Mouse (Mus musculus) mature B cell (primary cell): ENCODE results near the gene Ift43.

Experiments used
- in situ Hi-C: fragments of 300-500 bp; cut with MboI; formaldehyde crosslinking; loops from 2 replicates; pipeline ENCODE4 v1.14.3; 2019

The Ift43 gene

GRCm38 (mm10) chr12:86082481-86083012 is at the start of gene Ift43:
Gene Ift43 (plus strand): TSS chr12:86082541.
- in situ Hi-C loops = no loop called here

GRCm38 (mm10) chr12:86035586-86035985 is 46.8 kb upstream of the Ift43 start:
- in situ Hi-C loops = no loop called here

GRCm38 (mm10) chr12:86036368-86037166 is 45.8 kb upstream of the Ift43 start:
- in situ Hi-C loops = no loop called here

- in situ Hi-C loops = no loop called here
Measured at GRCm38 (mm10) chr12:86037235-86037921, 45.0 kb upstream of the Ift43 start.

- in situ Hi-C loops = no loop called here
Measured at GRCm38 (mm10) chr12:86039078-86039477, 43.3 kb upstream of the Ift43 start.

GRCm38 (mm10) chr12:86039751-86040150 is 42.6 kb upstream of the Ift43 start:
- in situ Hi-C loops = no loop called here

- in situ Hi-C loops = no loop called here
Measured at GRCm38 (mm10) chr12:86046141-86046540, 36.2 kb upstream of the Ift43 start.

- in situ Hi-C loops = no loop called here
Measured at GRCm38 (mm10) chr12:86046776-86047175, 35.6 kb upstream of the Ift43 start.

- in situ Hi-C loops = no loop called here
Measured at GRCm38 (mm10) chr12:86047376-86047775, 35.0 kb upstream of the Ift43 start.

GRCm38 (mm10) chr12:86049813-86050212 is 32.5 kb upstream of the Ift43 start:
- in situ Hi-C loops = no loop called here

- in situ Hi-C loops = no loop called here
Measured at GRCm38 (mm10) chr12:86051477-86051876, 30.9 kb upstream of the Ift43 start.

GRCm38 (mm10) chr12:86055306-86055705 is 27.0 kb upstream of the Ift43 start:
- in situ Hi-C loops = no loop called here

- in situ Hi-C loops = no loop called here
Measured at GRCm38 (mm10) chr12:86056976-86057375, 25.4 kb upstream of the Ift43 start.

- in situ Hi-C loops = no loop called here
Measured at GRCm38 (mm10) chr12:86057516-86057915, 24.8 kb upstream of the Ift43 start.

GRCm38 (mm10) chr12:86059341-86059740 is 23.0 kb upstream of the Ift43 start:
- in situ Hi-C loops = no loop called here

GRCm38 (mm10) chr12:86064796-86065195 is 17.5 kb upstream of the Ift43 start:
- in situ Hi-C loops = no loop called here

- in situ Hi-C loops = no loop called here
Measured at GRCm38 (mm10) chr12:86071432-86071831, 10.9 kb upstream of the Ift43 start.

- in situ Hi-C loops = loop anchor here (5.0 kb wide), 3 partner anchors 82 to 202 kb away; no protein-coding TSS in a partner anchor
Measured at GRCm38 (mm10) chr12:86074681-86075080, 7.7 kb upstream of the Ift43 start.

- in situ Hi-C loops = loop anchor here (5.0 kb wide), 3 partner anchors 83 to 203 kb away; no protein-coding TSS in a partner anchor
Measured at GRCm38 (mm10) chr12:86075358-86075757, 7.0 kb upstream of the Ift43 start.

GRCm38 (mm10) chr12:86076321-86076901 is 5.9 kb upstream of the Ift43 start:
- in situ Hi-C loops = loop anchor here (5.0 kb wide), 3 partner anchors 84 to 204 kb away; no protein-coding TSS in a partner anchor

GRCm38 (mm10) chr12:86077322-86077721 is 5.0 kb upstream of the Ift43 start:
- in situ Hi-C loops = loop anchor here (5.0 kb wide), 3 partner anchors 85 to 205 kb away; no protein-coding TSS in a partner anchor

- in situ Hi-C loops = loop anchor here (5.0 kb wide), 3 partner anchors 85 to 205 kb away; no protein-coding TSS in a partner anchor
Measured at GRCm38 (mm10) chr12:86077736-86078135, 4.6 kb upstream of the Ift43 start.
